Mouse (Mus musculus) G1E (cell line): ENCODE measurements around the gene Ints5. TPM values are rescaled to one million over a fixed set of nuclear protein-coding genes. Genes with fewer than 3 reads are reported as not detected.
A peak's percentile ranks its signal among the peaks of the same experiment; 100 is the strongest.

Experiments used
- ATAC-seq: 2 replicates; pipeline ENCODE4 v1.8.0; 2016; ENCODE audit warnings: mild to moderate bottlenecking; ENCODE audit not compliant: insufficient number of reproducible peaks, poor library complexity, low FRiP score, severe bottlenecking; ENCODE audit errors: extremely low read depth
- DNase-seq: peaks from one replicate; pipeline ENCODE4 v3.0.0; 2012; ENCODE audit warnings: low spot score
- H3K27me3 ChIP-seq: 2 replicates; pipeline ENCODE4 v1.6.1; 2012; ENCODE audit warnings: mild to moderate bottlenecking, low read length, inconsistent platforms; ENCODE audit not compliant: insufficient read depth
- H3K36me3 ChIP-seq: replicated peaks from 2 replicates; pipeline ENCODE3; 2012; ENCODE audit warnings: mild to moderate bottlenecking, inconsistent platforms
- H3K4me1 ChIP-seq: 2 replicates; pipeline ENCODE4 v1.6.1; 2012; ENCODE audit warnings: low read depth, low read length, inconsistent platforms, mixed read lengths; ENCODE audit not compliant: insufficient read depth
- H3K4me3 ChIP-seq: 2 replicates; pipeline ENCODE4 v1.5.1; 2012; ENCODE audit warnings: low read depth, mild to moderate bottlenecking, inconsistent platforms, low read length, moderate library complexity, mixed read lengths
- H3K9me3 ChIP-seq: replicated peaks from 2 replicates; pipeline ENCODE4 v1.6.1; 2012; ENCODE audit warnings: inconsistent platforms
- CTCF ChIP-seq: IDR thresholded peaks from 2 replicates; pipeline ENCODE4 v1.5.1; 2012; ENCODE audit warnings: low read depth, low read length, inconsistent platforms, mixed read lengths
- GATA1 ChIP-seq: IDR thresholded peaks from 2 replicates; pipeline ENCODE4 v1.6.1; 2012; ENCODE audit warnings: borderline replicate concordance, low read length, inconsistent platforms, mixed read lengths
- GATA2 ChIP-seq: IDR thresholded peaks from 2 replicates; pipeline ENCODE4 v1.6.1; 2012; ENCODE audit warnings: low read depth, low read length, inconsistent platforms, borderline replicate concordance
- POLR2AphosphoS5 ChIP-seq: IDR thresholded peaks from 2 replicates; pipeline ENCODE4 v1.6.1; 2012; ENCODE audit warnings: low read depth, low read length, inconsistent platforms; ENCODE audit not compliant: insufficient replicate concordance
- TAL1 ChIP-seq: conservative IDR thresholded peaks from 2 replicates; pipeline ENCODE4 v1.6.1; 2012; ENCODE audit warnings: low read depth, low read length, inconsistent platforms, mixed read lengths
- polyA plus RNA-seq: library from polyadenylated mRNA; stranded (reverse); fragments of >175 nt; gene quantifications from 2 replicates; pipeline ENCODE4 v1.2.3, GENCODE M21; 2012
- total RNA-seq, 2 experiments: library from RNA; stranded (forward) in 1 of 2; stranded (reverse) in 1 of 2; fragments of 200-1000 nt in 1 of 2; fragments of >200 nt in 1 of 2; fragmentation: Nextera tagmentation in 1 of 2; gene quantifications; 2 replicates each; pipeline ENCODE4 v1.2.3; 2014 to 2017

The Ints5 gene
- total and polyA plus RNA-seq, 3 experiments, result 16.6 to 64.0 (median 35.7) TPM

GRCm38 (mm10) chr19:8929224-8930088, 36.7 kb downstream of the Ints5 start, which contains the start of the genes Rom1 and Eml3:
Rom1 (minus strand) TSS chr19:8929356.
Eml3 (plus strand) TSS chr19:8929552.
- peak within 1 kb of the TSS; percentile 90 for H3K4me3 ChIP-seq
- peaks cover 78% of the 10 kb centered on the region for H3K36me3 ChIP-seq
- H3K27me3 ChIP-seq, result no peaks in the 10 kb centered on the region
- TF ChIP-seq GATA2, result no peak
- no peak for TF ChIP-seq GATA1
- no peak for TF ChIP-seq POLR2AphosphoS5
- TF ChIP-seq CTCF, result no peak
- no peak for TF ChIP-seq TAL1
- H3K4me1 ChIP-seq, result peaks cover 85% of the 10 kb centered on the region
- ATAC-seq, result peak; percentile 18; the same call in 1 of the 2 replicates
- H3K9me3 ChIP-seq, result no peaks in the 10 kb centered on the region
- peak; percentile 87 for DNase-seq

- ATAC-seq, result no peak
- no peak for DNase-seq
- Histone ChIP-seq H3K4me3 (peak overlapping the region; percentile 90), H3K9me3 (no peaks in the 10 kb centered on the region), H3K4me1 (peaks cover 86% of the 10 kb centered on the region), H3K27me3 (no peaks in the 10 kb centered on the region), H3K36me3 (peaks cover 80% of the 10 kb centered on the region)
- TF ChIP-seq POLR2AphosphoS5, result no peak
- TF ChIP-seq GATA2, result no peak
- TF ChIP-seq TAL1, result no peak
- no peak for TF ChIP-seq GATA1
- TF ChIP-seq CTCF, result no peak
Measured at GRCm38 (mm10) chr19:8930117-8930516, 37.3 kb downstream of the Ints5 start.

DNA sequence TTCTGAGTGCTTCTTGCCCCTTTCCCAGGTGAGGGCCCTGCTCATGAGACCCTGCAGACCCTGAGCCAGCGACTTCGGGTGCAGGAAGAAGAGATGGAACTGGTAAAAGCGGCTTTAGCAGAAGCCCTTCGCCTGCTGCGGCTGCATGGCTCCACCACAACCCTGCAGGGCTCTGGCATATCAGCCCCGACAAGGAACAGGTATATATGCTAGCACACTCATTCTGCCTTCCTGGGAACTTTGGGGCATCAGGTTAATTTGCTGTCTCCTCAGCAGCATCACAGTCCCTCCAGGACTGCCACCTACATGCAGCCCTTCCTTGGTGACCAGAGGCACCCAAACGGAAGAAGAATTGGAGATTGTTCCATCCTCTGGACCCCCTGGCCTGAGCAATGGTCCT, 38.0 kb downstream of the Ints5 start:
- ATAC-seq (no peak), DNase-seq (no peak)
- H3K4me3 ChIP-seq, result peak overlapping the region; percentile 90
- H3K27me3 ChIP-seq, result no peaks in the 10 kb centered on the region
- peaks cover 80% of the 10 kb centered on the region for H3K36me3 ChIP-seq
- no peaks in the 10 kb centered on the region for H3K9me3 ChIP-seq
- TF ChIP-seq TAL1 (no peak), CTCF (no peak), GATA1 (no peak), GATA2 (no peak), POLR2AphosphoS5 (no peak)
- H3K4me1 ChIP-seq, result peaks cover 80% of the 10 kb centered on the region

DNA sequence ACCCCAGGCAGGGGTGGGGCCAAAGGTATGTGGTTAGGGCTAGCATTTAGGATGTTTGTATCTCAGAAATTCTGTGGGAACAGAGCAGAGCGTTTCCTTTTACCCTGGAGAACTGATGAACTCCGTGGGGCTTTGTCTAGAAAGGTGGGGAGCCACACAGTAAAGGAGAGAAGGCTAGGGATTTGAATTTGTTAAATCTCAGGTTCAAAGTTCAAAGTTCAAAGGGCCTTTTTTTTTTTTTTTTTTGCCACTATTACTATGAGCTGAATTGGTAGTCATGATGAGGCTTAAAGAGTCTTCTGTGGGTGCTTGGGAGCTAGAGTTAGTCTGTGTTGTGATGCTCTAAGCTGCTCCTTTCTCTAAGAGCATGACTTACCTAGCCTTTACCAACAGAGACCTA, 43.9 kb downstream of the Ints5 start:
- DNase-seq, result no peak
- peaks cover 72% of the 10 kb centered on the region for H3K4me1 ChIP-seq
- no peak overlapping the region for H3K4me3 ChIP-seq
- no peak for TF ChIP-seq CTCF
- no peak for TF ChIP-seq GATA2
- no peak for TF ChIP-seq GATA1
- H3K9me3 ChIP-seq, result no peaks in the 10 kb centered on the region
- ATAC-seq, result no peak
- H3K27me3 ChIP-seq, result no peaks in the 10 kb centered on the region
- peaks cover 93% of the 10 kb centered on the region for H3K36me3 ChIP-seq

- Histone ChIP-seq H3K27me3 (no peaks in the 10 kb centered on the region), H3K36me3 (peaks cover 76% of the 10 kb centered on the region), H3K4me3 (peak overlapping the region; percentile 97; the same call in 1 of the 2 replicates)
Measured at GRCm38 (mm10) chr19:8940526-8941133, 47.8 kb downstream of the Ints5 start.

DNA sequence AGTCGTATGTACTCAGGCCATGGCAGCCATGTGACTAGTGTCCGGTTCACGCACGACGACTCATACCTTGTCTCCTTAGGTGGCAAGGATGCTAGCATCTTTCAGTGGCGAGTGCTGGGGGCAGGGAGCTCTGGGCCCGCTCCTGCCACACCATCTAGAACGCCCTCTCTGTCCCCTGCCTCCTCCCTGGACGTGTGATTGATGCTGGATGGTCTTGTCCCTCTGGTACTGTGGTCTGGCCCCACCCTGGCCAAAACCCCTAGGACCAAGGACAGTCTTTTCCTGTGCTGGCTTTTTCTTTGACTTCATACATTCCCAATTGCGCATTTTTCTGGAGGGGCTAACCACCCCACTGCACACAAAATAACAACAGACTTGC, 48.3 kb downstream of the Ints5 start:
- Histone ChIP-seq H3K27me3 (no peaks in the 10 kb centered on the region), H3K4me3 (peak overlapping the region; percentile 97; the same call in 1 of the 2 replicates), H3K36me3 (peaks cover 76% of the 10 kb centered on the region), H3K9me3 (no peaks in the 10 kb centered on the region), H3K4me1 (peaks cover 76% of the 10 kb centered on the region)
- no peak for DNase-seq
- no peak for TF ChIP-seq POLR2AphosphoS5
- no peak for TF ChIP-seq TAL1
- no peak for TF ChIP-seq CTCF
- no peak for TF ChIP-seq GATA2
- no peak for TF ChIP-seq GATA1
- ATAC-seq, result no peak

More at GRCm38 (mm10) chr19:8940526-8941133, 47.8 kb downstream of the Ints5 start:
- ATAC-seq, result no peak
- Histone ChIP-seq H3K9me3 (no peaks in the 10 kb centered on the region), H3K4me1 (peaks cover 75% of the 10 kb centered on the region)
- no peak for TF ChIP-seq GATA2
- TF ChIP-seq TAL1, result no peak
- no peak for DNase-seq
